Mouse (Mus musculus): ENCODE data around the gene Apbb2.

DNA sequence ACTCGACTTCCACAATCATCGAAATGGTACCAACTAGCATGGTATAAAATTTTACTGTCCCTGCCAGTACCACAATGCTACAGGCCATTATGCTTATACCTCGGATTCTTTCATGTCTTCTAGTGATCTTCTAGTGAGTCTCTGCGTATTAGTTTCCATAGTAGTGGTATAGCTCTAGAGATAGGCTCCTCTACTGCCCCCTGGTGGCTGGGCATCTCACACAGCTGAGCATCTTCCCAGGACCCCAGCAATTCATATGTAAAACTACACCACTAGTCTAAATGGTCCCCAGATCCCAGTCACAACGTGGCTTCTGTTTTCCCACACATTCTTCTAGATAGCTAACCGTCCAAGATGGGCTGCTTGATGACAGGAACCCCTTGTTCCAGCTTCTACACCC lies 299.2 kb downstream of the Apbb2 start:
- TF ChIP-seq CTCF (IDR thresholded peaks at IDR 0.05; ENCODE audit: control insufficient read depth, insufficient read depth, insufficient replicate concordance, low read depth, low read length): peak; percentile 55; the same call in 1 of the 2 replicates
- no peak for TF ChIP-seq POLR2A (IDR thresholded peaks at IDR 0.05; ENCODE audit: control insufficient read depth, low read depth, low read length)
